Mouse (Mus musculus) forebrain, postnatal 0 days (tissue): ENCODE measurements around the gene Usp54. TPM values are rescaled to one million over a fixed set of nuclear protein-coding genes. Genes with fewer than 3 reads are reported as not detected.

Experiments used
- ATAC-seq: fragments of 200-750 bp; cut with Nextera tagmentation; 2 replicates; pipeline ENCODE4 v1.8.0; 2017; ENCODE audit warnings: mild to moderate bottlenecking, moderate library complexity
- DNase-seq: peaks from one replicate; pipeline ENCODE4 v3.0.0-alpha.2; 2015
- H3K27ac ChIP-seq: fragments of 300-500 bp; sonication (generic); 2 replicates; pipeline ENCODE4 v1.5.1; 2014; ENCODE audit warnings: low read depth, mild to moderate bottlenecking, antibody characterized with exemption, low read length, moderate library complexity, mixed read lengths
- H3K27me3 ChIP-seq: fragments of 300-500 bp; sonication (generic); 2 replicates; pipeline ENCODE4 v1.6.1; 2014; ENCODE audit warnings: mild to moderate bottlenecking, low read length, mixed read lengths; ENCODE audit not compliant: insufficient read depth
- H3K36me3 ChIP-seq: fragments of 300-500 bp; sonication (generic); 2 replicates; pipeline ENCODE4 v1.6.1; 2014; ENCODE audit warnings: mild to moderate bottlenecking, moderate library complexity; ENCODE audit not compliant: insufficient read depth
- H3K4me1 ChIP-seq: fragments of 300-500 bp; sonication (generic); 2 replicates; pipeline ENCODE4 v1.6.1; 2014; ENCODE audit warnings: antibody characterized with exemption; ENCODE audit not compliant: insufficient read depth
- H3K4me2 ChIP-seq: fragments of 300-500 bp; sonication (generic); 2 replicates; pipeline ENCODE4 v1.6.1; 2014; ENCODE audit warnings: low read depth, mild to moderate bottlenecking, moderate library complexity
- H3K4me3 ChIP-seq: fragments of 300-500 bp; sonication (generic); 2 replicates; pipeline ENCODE4 v1.5.1; 2014; ENCODE audit warnings: low read depth, low read length, mixed read lengths
- H3K9ac ChIP-seq: fragments of 300-500 bp; sonication (generic); 2 replicates; pipeline ENCODE4 v1.6.1; 2014; ENCODE audit warnings: mild to moderate bottlenecking
- H3K9me3 ChIP-seq: fragments of 300-500 bp; sonication (generic); 2 replicates; pipeline ENCODE4 v1.6.1; 2016; ENCODE audit warnings: low read length
- CTCF ChIP-seq: sonication (generic); IDR thresholded peaks from 2 replicates; pipeline ENCODE4 v1.5.1; 2016; ENCODE audit warnings: antibody characterized with exemption, control low read depth, low read depth
- WGBS: fragments of 180-500 bp; shearing (Covaris S2); extraction: QIAGEN DNeasy Blood & Tissue Kit; methylation state at CpG from one replicate; pipeline ENCODE4 v1.1.7; 2014; 5-methylcytosine and 5-hydroxymethylcytosine counted together
- polyA plus RNA-seq: library from polyadenylated mRNA; unstranded; fragments of >200 nt; fragmentation: Nextera tagmentation; extraction: Ambion mirVana; gene quantifications from 2 replicates; pipeline ENCODE4 v1.2.1, GENCODE M21; 2015
- total RNA-seq: library from RNA; depleted of rRNA; stranded (reverse); fragments of >200 nt; gene quantifications from 2 replicates; pipeline ENCODE4 v1.2.3, GENCODE M21; 2014

The Usp54 gene
- total and polyA plus RNA-seq, 2 experiments from 2014 or later: 4.8 to 28.9 TPM

DNA sequence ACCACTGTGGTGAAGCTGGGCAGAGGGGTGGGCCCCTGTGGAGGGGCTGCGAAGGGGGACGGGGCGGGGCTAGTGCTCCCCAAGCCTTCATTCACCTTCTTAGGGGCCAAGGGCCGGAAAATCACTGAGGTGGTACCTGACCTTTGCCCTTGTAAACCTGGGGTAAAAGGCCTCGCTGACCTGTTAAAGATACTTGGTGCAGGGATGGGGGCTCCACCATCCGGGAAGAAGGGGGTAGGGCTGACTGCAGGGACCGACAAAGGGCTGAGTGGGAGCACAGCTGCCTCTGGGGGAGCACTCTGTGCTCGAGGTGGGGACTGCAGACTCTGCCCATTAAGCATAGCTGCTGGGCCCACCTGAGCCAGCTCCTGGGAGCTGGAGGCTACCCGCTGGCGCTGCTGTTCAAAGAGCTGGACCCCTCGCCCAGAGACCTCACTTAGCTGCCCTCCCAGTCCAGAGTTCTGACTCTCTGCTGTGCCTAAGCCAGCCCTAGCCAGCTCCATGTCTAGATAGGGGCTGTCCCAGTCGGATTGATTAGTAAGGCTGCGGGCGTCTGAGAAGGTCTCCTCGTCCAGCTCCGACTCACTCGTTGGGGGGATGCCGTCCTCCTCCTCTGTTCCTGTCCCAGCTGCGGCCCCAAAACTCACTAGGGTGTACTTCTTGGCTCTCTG is 20.9 kb upstream of the Usp54 start:
- Histone ChIP-seq H3K4me2 (peak overlapping the region; percentile 85), H3K4me1 (0 out of 2 replicates have a peak, but pooled peaks cover 3% of the 10 kb centered on the region), H3K9ac (peak overlapping the region; percentile 88), H3K27me3 (no peaks in the 10 kb centered on the region; the same call in 1 of the 2 replicates), H3K9me3 (no peaks in the 10 kb centered on the region), H3K36me3 (no peaks in the 10 kb centered on the region), H3K4me3 (peak overlapping the region; percentile 65), H3K27ac (peak overlapping the region; percentile 86)
- TF ChIP-seq CTCF: peak; percentile 19; the same call in 1 of the 2 replicates
- 16% methylated on average over 19 of the region's 19 CpGs for WGBS
- ATAC-seq (peak; percentile 51), DNase-seq (peak; percentile 39)

DNA sequence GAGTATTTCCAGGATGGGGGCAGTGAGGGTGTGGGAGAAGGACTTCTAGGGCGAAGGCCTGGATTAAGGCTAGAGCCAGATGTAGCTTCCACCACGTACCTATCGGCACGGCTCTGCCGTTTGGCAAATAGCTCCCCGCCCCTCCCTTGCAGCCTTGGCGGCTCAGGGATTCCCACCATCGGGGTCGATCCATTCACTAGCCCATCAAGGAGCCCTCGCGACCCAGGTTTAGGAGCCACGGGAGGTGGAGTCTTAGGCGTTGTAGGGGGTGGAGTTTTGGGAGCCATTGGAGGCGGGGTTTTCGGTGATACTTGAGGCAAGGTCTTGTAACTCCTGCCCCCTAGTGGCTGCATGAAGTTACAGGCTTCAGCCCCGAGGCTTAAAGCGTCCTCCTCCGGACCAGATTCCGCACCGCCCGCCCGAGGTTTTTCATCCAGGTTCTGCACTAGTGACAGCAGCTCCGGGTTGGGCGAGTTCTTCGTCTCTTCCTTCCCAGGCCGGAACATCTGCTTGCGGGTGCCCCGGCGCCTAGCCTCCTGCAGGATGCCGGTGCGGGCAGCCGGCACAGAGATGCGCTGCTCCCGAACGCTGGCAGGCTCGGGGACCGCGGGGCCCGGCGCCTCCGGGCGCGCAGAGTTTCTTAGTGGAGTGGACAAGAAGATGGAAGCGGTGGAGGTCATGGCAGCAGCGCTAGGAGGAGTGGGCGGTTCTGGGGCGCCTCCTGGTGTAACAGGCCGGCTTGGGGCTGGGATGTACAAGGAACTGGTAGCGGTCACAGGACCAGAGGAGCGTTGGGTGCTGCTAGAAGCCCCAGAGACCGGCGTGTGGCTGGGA is 20.2 kb upstream of the Usp54 start:
- H3K36me3 ChIP-seq: no peaks in the 10 kb centered on the region
- TF ChIP-seq CTCF: peak; percentile 94
- H3K27ac ChIP-seq: peak overlapping the region; percentile 86
- DNase-seq: peak; percentile 96
- H3K9ac ChIP-seq: peak overlapping the region; percentile 88
- H3K4me1 ChIP-seq: 0 out of 2 replicates have a peak, but pooled peaks cover 3% of the 10 kb centered on the region
- H3K4me2 ChIP-seq: peak overlapping the region; percentile 85
- no peaks in the 10 kb centered on the region for H3K9me3 ChIP-seq
- H3K4me3 ChIP-seq: peak overlapping the region; percentile 65
- ATAC-seq: peak; percentile 95
- WGBS: 3% methylated on average over 52 of the region's 52 CpGs
- no peaks in the 10 kb centered on the region; the same call in 1 of the 2 replicates for H3K27me3 ChIP-seq

DNA sequence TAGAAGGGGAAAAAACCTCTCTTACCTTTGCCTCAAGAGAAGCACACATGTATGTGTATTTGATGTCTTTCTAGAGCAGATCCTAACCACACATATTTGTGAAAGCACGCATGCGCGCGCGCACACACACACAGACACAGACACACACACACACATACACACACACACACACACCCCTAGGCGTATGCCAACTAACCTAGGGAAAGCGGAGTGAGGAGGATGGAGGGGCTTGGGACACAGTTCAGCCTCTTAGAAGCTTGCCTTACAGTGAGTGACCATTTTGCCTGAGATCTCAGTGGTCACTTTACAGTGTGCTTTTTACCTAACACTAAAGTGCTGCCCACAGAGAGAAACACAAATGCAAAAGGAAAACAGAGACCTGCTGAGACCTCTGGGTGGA is 18.8 kb upstream of the Usp54 start:
- Histone ChIP-seq H3K4me2 (no peak overlapping the region), H3K27ac (no peak overlapping the region), H3K9me3 (no peaks in the 10 kb centered on the region), H3K36me3 (no peaks in the 10 kb centered on the region), H3K27me3 (no peaks in the 10 kb centered on the region; the same call in 1 of the 2 replicates), H3K4me3 (no peak overlapping the region), H3K4me1 (0 out of 2 replicates have a peak, but pooled peaks cover 3% of the 10 kb centered on the region), H3K9ac (no peak overlapping the region)
- TF ChIP-seq CTCF: no peak
- WGBS: 98% methylated on average over 7 of the region's 7 CpGs
- DNase-seq: no peak
- ATAC-seq: no peak

DNA sequence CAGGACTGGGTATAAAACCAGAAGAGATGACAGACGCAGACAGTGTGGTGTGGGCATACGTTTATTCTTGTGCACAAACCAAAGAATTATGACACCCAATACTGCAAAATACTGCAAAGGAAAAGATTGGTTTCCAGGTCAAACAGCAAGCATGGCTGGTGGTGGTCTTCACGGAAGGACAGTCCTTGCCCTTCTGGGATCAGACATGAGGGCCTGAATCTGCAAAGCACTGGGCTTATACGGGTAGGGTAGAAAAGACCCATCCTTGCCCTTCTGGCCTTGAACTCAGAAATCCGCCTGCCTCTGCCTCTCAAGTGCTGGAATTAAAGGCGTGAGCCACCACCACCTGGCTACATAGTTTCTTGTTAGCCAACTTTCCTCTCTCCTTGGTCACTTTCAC is 18.0 kb upstream of the Usp54 start:
- Histone ChIP-seq H3K9ac (no peak overlapping the region), H3K4me2 (no peak overlapping the region), H3K27ac (no peak overlapping the region), H3K4me1 (0 out of 2 replicates have a peak, but pooled peaks cover 3% of the 10 kb centered on the region), H3K36me3 (no peaks in the 10 kb centered on the region), H3K27me3 (no peaks in the 10 kb centered on the region), H3K4me3 (no peak overlapping the region), H3K9me3 (no peaks in the 10 kb centered on the region)
- no peak for TF ChIP-seq CTCF
- WGBS: 86% methylated on average over 6 of the region's 6 CpGs
- DNase-seq (no peak), ATAC-seq (no peak)

DNA sequence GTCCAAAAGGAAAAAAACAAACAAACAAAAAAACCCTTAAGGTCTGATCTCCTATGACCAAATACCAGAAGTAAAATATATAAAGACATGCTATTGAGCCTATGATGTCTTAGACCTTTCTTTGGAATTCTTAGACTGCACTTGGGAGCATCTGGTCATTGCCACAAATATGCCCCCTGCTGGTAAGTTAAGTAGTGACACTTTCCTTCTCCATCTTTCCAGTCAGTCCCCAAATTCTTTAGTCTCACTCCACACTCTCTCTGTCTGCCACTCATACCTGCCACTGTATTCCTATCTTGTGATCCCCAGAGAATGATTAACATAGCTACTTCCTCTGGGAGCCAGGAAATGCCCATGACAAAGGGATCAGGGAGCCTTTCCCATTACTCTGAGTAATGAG is 17.5 kb upstream of the Usp54 start:
- ATAC-seq: no peak

DNA sequence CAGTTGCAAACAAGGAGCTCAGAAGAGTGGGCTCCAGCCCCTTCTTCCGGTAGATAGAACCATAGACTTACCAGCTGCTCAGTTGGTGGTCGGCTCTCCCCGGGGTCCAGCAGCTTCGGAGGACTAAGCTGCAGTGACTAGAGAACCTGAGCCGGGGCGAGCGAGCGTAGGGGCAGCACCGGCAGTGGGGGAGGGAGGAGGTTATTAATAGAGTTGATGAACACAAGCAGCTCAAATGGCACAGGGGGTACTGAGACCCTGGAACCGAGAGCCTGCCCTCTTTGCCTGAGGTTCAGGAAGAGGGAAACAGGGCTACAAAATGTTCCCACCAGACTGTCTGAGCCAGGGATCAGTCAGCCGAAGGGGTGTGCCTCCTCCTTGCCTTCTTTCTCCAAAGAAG is 15.5 kb upstream of the Usp54 start, which contains the start of gene Myoz1:
Myoz1 (minus strand) TSS at position 180 of the 400 bp plus-strand sequence.
- Histone ChIP-seq H3K36me3 (no peaks in the 10 kb centered on the region), H3K27ac (no peak within 1 kb of the TSS), H3K4me2 (no peak within 1 kb of the TSS), H3K9ac (no peak within 1 kb of the TSS), H3K9me3 (no peaks in the 10 kb centered on the region), H3K27me3 (no peaks in the 10 kb centered on the region), H3K4me1 (no peaks in the 10 kb centered on the region), H3K4me3 (no peak within 1 kb of the TSS)
- no peak for ATAC-seq
- 43% methylated on average over 11 of the region's 11 CpGs for WGBS
- TF ChIP-seq CTCF: no peak
- no peak for DNase-seq

More for the DNA sequence above, 17.5 kb upstream of the Usp54 start:
- no peak overlapping the region for H3K4me3 ChIP-seq
- peak; percentile 80 for TF ChIP-seq CTCF
- H3K4me1 ChIP-seq: 0 out of 2 replicates have a peak, but pooled peaks cover 3% of the 10 kb centered on the region
- peak; percentile 67 for DNase-seq
- no peak overlapping the region for H3K9ac ChIP-seq
- no peaks in the 10 kb centered on the region for H3K36me3 ChIP-seq
- no peaks in the 10 kb centered on the region for H3K9me3 ChIP-seq
- no peaks in the 10 kb centered on the region for H3K27me3 ChIP-seq
- H3K4me2 ChIP-seq: no peak overlapping the region
- no peak overlapping the region for H3K27ac ChIP-seq

DNA sequence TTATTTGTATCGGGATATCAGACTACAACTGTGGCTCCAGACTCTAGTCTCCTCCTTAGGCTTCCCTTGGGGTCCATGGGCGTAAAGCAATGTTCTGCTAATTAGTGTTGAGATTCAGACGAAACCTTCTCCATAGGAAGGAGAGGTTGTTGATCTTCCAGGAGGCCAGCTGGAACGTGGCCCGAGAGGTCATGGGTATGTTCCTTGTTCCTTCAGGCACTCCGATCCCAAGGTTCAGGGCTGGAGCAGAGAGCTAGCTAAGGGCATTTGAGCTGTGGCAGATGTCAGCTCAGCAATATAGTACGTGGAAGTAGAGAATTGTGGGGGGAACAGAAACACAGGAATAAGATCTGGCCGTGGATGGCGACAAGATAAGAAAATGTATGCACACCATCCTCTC is 14.9 kb upstream of the Usp54 start:
- ATAC-seq (no peak), DNase-seq (no peak)
- Histone ChIP-seq H3K4me1 (no peaks in the 10 kb centered on the region), H3K27ac (no peak overlapping the region), H3K9me3 (no peaks in the 10 kb centered on the region), H3K4me2 (no peak overlapping the region), H3K36me3 (no peaks in the 10 kb centered on the region), H3K9ac (no peak overlapping the region), H3K4me3 (no peak overlapping the region), H3K27me3 (no peaks in the 10 kb centered on the region)
- 85% methylated on average over 9 of the region's 9 CpGs for WGBS
- TF ChIP-seq CTCF: no peak
